Mouse (Mus musculus) liver, postnatal 0 days (tissue): ENCODE data around the gene Rbpj. TPM values are rescaled to one million over a fixed set of nuclear protein-coding genes. Genes with fewer than 3 reads are reported as not detected.
A peak's percentile ranks its signal among the peaks of the same experiment; 100 is the strongest.

Source experiments
- ATAC-seq: fragments of 200-750 bp; cut with Nextera tagmentation; 2 replicates; pipeline ENCODE4 v1.8.0; 2017; ENCODE audit warnings: mild to moderate bottlenecking, moderate library complexity
- DNase-seq: peaks from one replicate; pipeline ENCODE4 v3.0.0-alpha.2; 2016
- H3K27ac ChIP-seq: fragments of 300-500 bp; sonication (generic); 2 replicates; pipeline ENCODE4 v1.5.1; 2014; ENCODE audit warnings: antibody characterized with exemption, moderate library complexity, mild to moderate bottlenecking, low read depth
- H3K27me3 ChIP-seq: fragments of 300-500 bp; sonication (generic); 2 replicates; pipeline ENCODE4 v1.6.1; 2014; ENCODE audit warnings: low read length, control low read depth, mixed read lengths; ENCODE audit not compliant: insufficient read depth
- H3K36me3 ChIP-seq: fragments of 300-500 bp; sonication (generic); replicated peaks from 2 replicates; pipeline ENCODE4 v1.6.1; 2014; ENCODE audit warnings: mild to moderate bottlenecking, control low read depth, low read length, moderate library complexity, mixed read lengths; ENCODE audit not compliant: insufficient read depth
- H3K4me1 ChIP-seq: fragments of 300-500 bp; sonication (generic); 2 replicates; pipeline ENCODE4 v1.6.1; 2014; ENCODE audit warnings: antibody characterized with exemption, mild to moderate bottlenecking, control low read depth; ENCODE audit not compliant: insufficient read depth
- H3K4me2 ChIP-seq: fragments of 300-500 bp; sonication (generic); 2 replicates; pipeline ENCODE4 v1.6.1; 2014; ENCODE audit warnings: low read depth, mild to moderate bottlenecking, low read length, moderate library complexity, mixed read lengths
- H3K4me3 ChIP-seq: fragments of 300-500 bp; sonication (generic); 2 replicates; pipeline ENCODE4 v1.5.1; 2014; ENCODE audit warnings: low read depth, low read length
- H3K9ac ChIP-seq: fragments of 300-500 bp; sonication (generic); replicated peaks from 2 replicates; pipeline ENCODE4 v1.6.1; 2014; ENCODE audit warnings: mild to moderate bottlenecking, moderate library complexity
- H3K9me3 ChIP-seq: fragments of 300-500 bp; sonication (generic); 2 replicates; pipeline ENCODE4 v1.6.1; 2016; ENCODE audit warnings: mild to moderate bottlenecking, control low read depth, low read length, mixed read lengths
- CTCF ChIP-seq: sonication (generic); IDR thresholded peaks from 2 replicates; pipeline ENCODE4 v1.5.1; 2016; ENCODE audit warnings: antibody characterized with exemption, low read depth
- EP300 ChIP-seq: IDR thresholded peaks from 2 replicates; pipeline ENCODE4 v1.6.1; 2016; ENCODE audit warnings: antibody characterized with exemption, low read depth, mild to moderate bottlenecking
- WGBS: fragments of 180-500 bp; shearing (Covaris S2); extraction: QIAGEN DNeasy Blood & Tissue Kit; methylation state at CpG from one replicate; pipeline ENCODE4 v1.1.7; 2014; ENCODE audit not compliant: insufficient replicate concordance; 5-methylcytosine and 5-hydroxymethylcytosine counted together
- polyA plus RNA-seq: library from polyadenylated mRNA; unstranded; fragments of >200 nt; fragmentation: Nextera tagmentation; extraction: Ambion mirVana; gene quantifications from 2 replicates; pipeline ENCODE4 v1.2.1, GENCODE M21; 2015

The Rbpj gene
- polyA plus RNA-seq, 1 experiment from 2014 or later, result 6.1 TPM

DNA sequence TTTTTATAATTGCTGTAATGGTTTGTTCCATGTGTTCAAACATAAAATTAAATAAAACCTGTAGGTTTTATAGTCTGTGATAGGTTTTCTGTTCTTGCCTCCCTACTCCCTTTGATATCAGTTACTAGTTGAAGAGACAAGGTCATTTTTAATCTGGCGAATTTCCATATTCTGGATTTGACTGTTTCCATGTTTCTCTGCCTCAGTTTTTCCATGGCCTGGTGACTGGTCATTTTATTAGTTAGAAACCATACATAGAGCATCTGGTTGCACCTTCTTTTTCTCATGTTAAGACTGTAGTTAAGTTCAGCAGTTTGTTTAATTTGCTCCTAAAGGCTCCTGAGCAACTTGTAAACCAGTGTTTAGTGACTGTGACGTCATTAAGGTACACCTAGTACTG is 181.4 kb downstream of the Rbpj start:
- WGBS, result 76% methylated on average over 2 of the region's 2 CpGs
- ATAC-seq, result no peak
- TF ChIP-seq CTCF, result no peak
- no peak for TF ChIP-seq EP300

DNA sequence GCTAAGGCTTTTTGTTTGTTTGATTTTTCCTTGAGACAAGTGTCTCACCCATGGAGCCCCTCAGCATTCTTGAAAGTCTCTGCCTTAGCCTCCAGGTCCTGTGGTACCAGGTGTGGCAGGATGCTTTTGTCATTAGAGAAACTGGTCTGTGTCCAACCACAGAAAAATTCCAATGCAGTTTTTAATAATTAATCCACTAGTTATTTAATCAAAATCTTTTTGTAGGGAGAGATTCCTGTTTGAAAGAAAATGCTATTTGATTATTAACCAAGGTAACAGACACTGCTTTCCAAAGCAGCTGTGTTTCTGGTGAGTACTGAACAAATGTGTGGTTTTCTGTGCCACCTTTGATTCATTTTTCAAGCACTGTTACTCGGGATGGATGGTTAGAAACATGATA is 190.6 kb downstream of the Rbpj start:
- DNase-seq, result no peak
- H3K9ac ChIP-seq, result no peak overlapping the region
- H3K9me3 ChIP-seq, result no peaks in the 10 kb centered on the region
- no peak overlapping the region for H3K27ac ChIP-seq
- ATAC-seq, result no peak
- peaks cover 5% of the 10 kb centered on the region for H3K36me3 ChIP-seq
- no peak overlapping the region for H3K4me3 ChIP-seq
- 29% methylated on average over 1 of the region's 1 CpGs for WGBS
- TF ChIP-seq EP300 (no peak), CTCF (no peak)
- no peaks in the 10 kb centered on the region for H3K4me1 ChIP-seq
- no peak overlapping the region for H3K4me2 ChIP-seq
- no peaks in the 10 kb centered on the region for H3K27me3 ChIP-seq

More for the DNA sequence above, 181.4 kb downstream of the Rbpj start:
- H3K4me1 ChIP-seq, result no peaks in the 10 kb centered on the region
- H3K27ac ChIP-seq, result no peak overlapping the region
- H3K4me3 ChIP-seq, result no peak overlapping the region
- H3K9me3 ChIP-seq, result no peaks in the 10 kb centered on the region
- H3K4me2 ChIP-seq, result no peak overlapping the region
- no peak overlapping the region for H3K9ac ChIP-seq
- H3K36me3 ChIP-seq, result peaks cover 30% of the 10 kb centered on the region
- no peak for DNase-seq
- H3K27me3 ChIP-seq, result no peaks in the 10 kb centered on the region

DNA sequence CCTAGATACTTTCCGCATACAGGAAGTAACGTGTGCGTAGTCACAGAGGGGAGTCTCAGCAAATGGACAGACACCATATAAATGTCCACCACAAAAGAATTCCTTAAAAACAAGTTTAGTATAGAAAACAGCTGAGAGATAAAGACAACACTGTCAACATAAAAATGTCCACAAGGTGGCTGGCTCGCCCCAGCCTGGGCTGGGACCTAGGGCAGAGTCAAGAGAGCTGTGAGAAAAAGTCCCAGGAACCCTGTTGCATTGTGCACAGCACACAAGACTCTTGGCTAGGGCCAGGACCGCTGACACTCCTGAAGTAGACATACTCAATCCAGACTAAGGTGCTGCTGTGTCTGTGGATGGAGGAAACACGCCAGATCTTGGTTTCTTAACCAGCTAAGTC is 192.0 kb downstream of the Rbpj start:
- TF ChIP-seq EP300 (no peak), CTCF (peak; percentile 50)
- Histone ChIP-seq H3K4me2 (no peak overlapping the region), H3K27me3 (no peaks in the 10 kb centered on the region), H3K4me1 (no peaks in the 10 kb centered on the region), H3K27ac (no peak overlapping the region), H3K36me3 (no peaks in the 10 kb centered on the region), H3K4me3 (no peak overlapping the region), H3K9ac (no peak overlapping the region), H3K9me3 (no peaks in the 10 kb centered on the region)
- 80% methylated on average over 6 of the region's 6 CpGs for WGBS
- peak; percentile 29; the same call in 1 of the 2 replicates for ATAC-seq
- DNase-seq, result no peak

DNA sequence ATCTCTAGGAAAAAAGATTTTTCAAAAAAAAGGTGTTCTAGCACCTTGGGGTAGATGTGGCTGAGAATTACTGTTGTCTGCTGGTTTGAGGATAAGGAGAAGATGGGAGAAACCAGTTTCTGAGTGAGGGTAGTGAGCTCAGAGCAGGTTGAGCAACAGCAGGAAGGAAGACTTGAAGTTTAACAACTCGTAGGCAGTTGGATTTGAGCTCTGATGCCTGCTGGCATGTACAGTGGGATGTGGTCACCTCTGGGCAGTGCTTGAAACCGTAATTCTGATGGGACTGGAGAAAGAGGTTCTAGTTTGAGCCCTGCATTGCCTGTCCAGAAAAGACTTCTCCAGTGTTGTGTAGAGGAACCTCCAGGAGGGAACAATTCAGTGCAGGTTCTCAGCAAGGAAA is 195.6 kb downstream of the Rbpj start:
- 37% methylated on average over 2 of the region's 2 CpGs for WGBS
- no peak overlapping the region for H3K4me3 ChIP-seq

GRCm38 (mm10) chr5:53662413-53662812 is 196.5 kb downstream of the Rbpj start:
- 26% methylated on average over 1 of the region's 1 CpGs for WGBS
- Histone ChIP-seq H3K27me3 (no peaks in the 10 kb centered on the region), H3K9ac (no peak overlapping the region), H3K9me3 (no peaks in the 10 kb centered on the region), H3K27ac (no peak overlapping the region), H3K4me1 (no peaks in the 10 kb centered on the region), H3K4me2 (no peak overlapping the region), H3K36me3 (no peaks in the 10 kb centered on the region), H3K4me3 (no peak overlapping the region)
- no peak for ATAC-seq
- TF ChIP-seq EP300, result no peak
- no peak for TF ChIP-seq CTCF
- DNase-seq, result no peak

More for the DNA sequence above, 195.6 kb downstream of the Rbpj start:
- TF ChIP-seq EP300 (no peak), CTCF (no peak)
- Histone ChIP-seq H3K9ac (no peak overlapping the region), H3K4me2 (no peak overlapping the region), H3K36me3 (no peaks in the 10 kb centered on the region), H3K9me3 (no peaks in the 10 kb centered on the region), H3K4me1 (no peaks in the 10 kb centered on the region), H3K27ac (no peak overlapping the region), H3K27me3 (no peaks in the 10 kb centered on the region)
- DNase-seq (no peak), ATAC-seq (no peak)

DNA sequence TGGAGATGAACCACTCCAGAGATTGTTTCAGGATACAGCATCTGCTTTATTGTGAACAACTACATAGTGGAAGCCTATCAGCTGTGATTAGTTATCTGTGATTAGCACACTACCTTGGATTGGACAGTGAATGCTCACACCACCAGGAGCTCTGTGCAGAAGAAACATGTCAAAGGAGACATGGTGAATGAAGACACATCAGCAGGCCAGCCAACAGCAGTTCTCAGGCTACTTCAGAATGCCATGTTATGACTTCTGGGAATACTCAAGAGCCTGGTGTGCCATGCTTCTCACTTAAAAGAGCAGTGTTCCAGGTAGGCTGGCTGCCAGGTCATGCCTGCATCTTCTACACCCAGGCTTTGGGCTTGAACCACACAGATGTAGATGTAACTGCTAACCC is 197.7 kb downstream of the Rbpj start:
- Histone ChIP-seq H3K9ac (no peak overlapping the region), H3K4me2 (no peak overlapping the region), H3K4me1 (no peaks in the 10 kb centered on the region), H3K27me3 (no peaks in the 10 kb centered on the region), H3K4me3 (no peak overlapping the region), H3K27ac (no peak overlapping the region), H3K9me3 (no peaks in the 10 kb centered on the region), H3K36me3 (no peaks in the 10 kb centered on the region)
- ATAC-seq (no peak), DNase-seq (no peak)
- TF ChIP-seq EP300 (no peak), CTCF (no peak)

DNA sequence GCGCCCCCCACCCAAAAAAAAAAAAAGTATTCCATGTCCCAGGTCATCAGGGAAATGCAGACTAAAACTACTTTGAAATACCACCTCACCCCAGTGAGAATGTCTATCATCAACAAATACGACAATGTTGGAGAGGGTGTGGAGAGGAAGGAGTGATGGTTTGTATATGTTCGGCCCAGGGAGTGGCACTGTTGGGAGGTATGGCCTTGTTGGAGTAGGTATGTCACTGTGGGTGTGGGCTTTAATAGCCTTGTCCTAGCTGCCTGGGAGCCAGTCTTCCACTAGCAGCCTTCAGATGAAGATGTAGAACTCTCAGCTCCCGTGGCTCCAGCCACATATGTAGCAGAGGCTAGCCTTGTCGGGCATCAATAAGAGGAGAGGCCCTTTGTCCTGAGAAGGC is 202.1 kb downstream of the Rbpj start:
- H3K4me1 ChIP-seq, result no peaks in the 10 kb centered on the region
- H3K4me2 ChIP-seq, result no peak overlapping the region
- no peak overlapping the region for H3K4me3 ChIP-seq
- DNase-seq, result no peak
- no peaks in the 10 kb centered on the region for H3K36me3 ChIP-seq
- WGBS, result 70% methylated on average over 5 of the region's 5 CpGs
- H3K27me3 ChIP-seq, result no peaks in the 10 kb centered on the region
- TF ChIP-seq CTCF, result no peak
- no peak for TF ChIP-seq EP300
- H3K27ac ChIP-seq, result no peak overlapping the region
- H3K9me3 ChIP-seq, result no peaks in the 10 kb centered on the region
- no peak overlapping the region for H3K9ac ChIP-seq
- ATAC-seq, result no peak
